Mouse (Mus musculus): ENCODE measurements around the gene Map3k12. TPM values are rescaled to one million over a fixed set of nuclear protein-coding genes. Genes with fewer than 3 reads are reported as not detected.

The Map3k12 gene
- polyA plus RNA-seq, 1 experiment from 2014 or later, result 3.1 TPM

GRCm38 (mm10) chr15:102532106-102532900, 15.4 kb upstream of the Map3k12 start:
- 94% methylated on average over 3 of the region's 3 CpGs for WGBS
- peaks cover 67% of the 10 kb centered on the region for H3K36me3 ChIP-seq (ENCODE audit: control insufficient read depth, insufficient read depth)
- no peak for TF ChIP-seq CTCF (IDR thresholded peaks at IDR 0.05; ENCODE audit: low read depth)
- H3K4me1 ChIP-seq (replicated peaks; ENCODE audit: control insufficient read depth, insufficient read depth, low read length), result no peaks in the 10 kb centered on the region
- H3K9ac ChIP-seq (ENCODE audit: low read depth, low read length), result no peak overlapping the region
- no peak overlapping the region for H3K27ac ChIP-seq (ENCODE audit: low read depth, low read length)
- H3K4me2 ChIP-seq (replicated peaks; ENCODE audit: low read depth), result no peak overlapping the region
- no peaks in the 10 kb centered on the region for H3K27me3 ChIP-seq (replicated peaks; ENCODE audit: control insufficient read depth, insufficient read depth, low read length)
- no peak for ATAC-seq
- no peak overlapping the region for H3K4me3 ChIP-seq (ENCODE audit: low read depth, low read length)
- H3K9me3 ChIP-seq (ENCODE audit: control insufficient read depth), result no peaks in the 10 kb centered on the region

DNA sequence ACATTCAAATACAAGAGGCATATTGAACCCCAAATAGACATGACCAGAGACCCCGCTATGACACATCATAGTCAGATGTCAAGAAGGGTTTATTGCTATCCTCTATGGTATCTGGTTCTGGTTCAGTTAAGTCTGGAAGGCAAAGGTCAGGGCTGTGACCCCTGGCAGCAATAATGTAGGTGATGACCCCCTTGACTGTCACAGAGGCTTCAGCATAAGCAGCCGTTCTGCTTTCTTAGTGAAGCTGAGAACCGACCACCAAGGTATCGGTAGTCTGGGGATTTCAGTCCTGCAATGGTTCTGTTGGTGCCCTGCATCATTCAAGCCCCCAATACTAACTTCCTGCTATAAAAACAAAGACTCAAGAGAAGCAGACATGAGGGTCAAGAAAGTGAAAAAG, 14.7 kb upstream of the Map3k12 start:
- no peak for TF ChIP-seq CTCF (IDR thresholded peaks at IDR 0.05; ENCODE audit: low read depth)
- Histone ChIP-seq H3K4me1 (replicated peaks; ENCODE audit: control insufficient read depth, insufficient read depth, low read length) (no peaks in the 10 kb centered on the region), H3K4me2 (replicated peaks; ENCODE audit: low read depth) (no peak overlapping the region), H3K36me3 (ENCODE audit: control insufficient read depth, insufficient read depth) (peaks cover 63% of the 10 kb centered on the region), H3K9ac (ENCODE audit: low read depth, low read length) (no peak overlapping the region), H3K9me3 (ENCODE audit: control insufficient read depth) (no peaks in the 10 kb centered on the region), H3K27me3 (replicated peaks; ENCODE audit: control insufficient read depth, insufficient read depth, low read length) (no peaks in the 10 kb centered on the region), H3K27ac (ENCODE audit: low read depth, low read length) (no peak overlapping the region), H3K4me3 (ENCODE audit: low read depth, low read length) (no peak overlapping the region)
- no peak for ATAC-seq
- WGBS, result 85% methylated on average over 4 of the region's 4 CpGs

DNA sequence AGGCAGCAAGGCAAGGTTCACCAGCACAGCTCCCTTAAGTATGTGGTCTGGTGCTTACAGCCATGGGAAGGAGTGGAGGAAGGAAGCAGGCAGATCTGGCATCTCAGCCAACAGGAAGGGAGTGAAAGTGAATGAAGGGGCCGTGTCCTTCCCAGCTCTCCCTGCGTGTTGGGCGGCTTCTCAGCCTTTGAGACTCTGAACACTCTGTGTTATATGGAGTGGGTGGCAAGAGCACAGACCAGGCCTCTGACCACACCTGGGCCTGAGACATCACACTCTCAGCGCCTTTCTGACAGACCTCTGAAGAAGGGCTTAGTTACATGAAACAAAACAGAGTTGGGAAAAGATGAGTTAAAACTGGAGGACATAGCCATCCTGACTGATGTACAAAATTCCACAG, 13.7 kb upstream of the Map3k12 start:
- no peak overlapping the region for H3K27ac ChIP-seq (ENCODE audit: low read depth, low read length)
- H3K4me3 ChIP-seq (ENCODE audit: low read depth, low read length), result no peak overlapping the region
- no peaks in the 10 kb centered on the region for H3K4me1 ChIP-seq (replicated peaks; ENCODE audit: control insufficient read depth, insufficient read depth, low read length)
- no peaks in the 10 kb centered on the region for H3K9me3 ChIP-seq (ENCODE audit: control insufficient read depth)
- H3K27me3 ChIP-seq (replicated peaks; ENCODE audit: control insufficient read depth, insufficient read depth, low read length), result no peaks in the 10 kb centered on the region
- TF ChIP-seq CTCF (IDR thresholded peaks at IDR 0.05; ENCODE audit: low read depth), result no peak
- no peak for ATAC-seq
- H3K9ac ChIP-seq (ENCODE audit: low read depth, low read length), result no peak overlapping the region
- WGBS, result 66% methylated on average over 4 of the region's 4 CpGs
- H3K4me2 ChIP-seq (replicated peaks; ENCODE audit: low read depth), result no peak overlapping the region
- peaks cover 59% of the 10 kb centered on the region for H3K36me3 ChIP-seq (ENCODE audit: control insufficient read depth, insufficient read depth)

DNA sequence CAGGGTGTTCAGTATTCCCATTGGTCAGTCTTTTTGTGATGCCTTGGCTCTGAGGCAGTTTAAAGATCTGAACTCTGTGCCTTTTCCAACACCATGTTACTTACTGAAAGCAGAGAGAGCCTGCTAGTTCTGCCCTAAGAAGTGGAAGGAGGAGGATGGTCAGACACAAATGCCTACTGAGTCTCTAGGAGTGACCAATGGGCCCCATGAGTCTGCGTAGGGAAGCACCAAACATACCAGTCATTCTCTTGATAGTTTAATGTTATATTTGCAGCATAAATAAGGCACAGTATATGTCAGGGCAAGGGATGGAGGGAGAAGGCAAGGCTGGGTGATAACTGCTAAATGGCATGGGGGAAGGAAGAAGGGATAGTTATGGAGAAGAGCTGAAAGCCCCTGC, 11.5 kb upstream of the Map3k12 start:
- TF ChIP-seq CTCF (IDR thresholded peaks at IDR 0.05; ENCODE audit: low read depth), result no peak
- no peaks in the 10 kb centered on the region for H3K9me3 ChIP-seq (ENCODE audit: control insufficient read depth)
- no peak overlapping the region for H3K27ac ChIP-seq (ENCODE audit: low read depth, low read length)
- no peak overlapping the region for H3K4me2 ChIP-seq (replicated peaks; ENCODE audit: low read depth)
- H3K27me3 ChIP-seq (replicated peaks; ENCODE audit: control insufficient read depth, insufficient read depth, low read length), result no peaks in the 10 kb centered on the region
- no peak for ATAC-seq
- 100% methylated on average over 1 of the region's 1 CpGs for WGBS
- no peaks in the 10 kb centered on the region for H3K4me1 ChIP-seq (replicated peaks; ENCODE audit: control insufficient read depth, insufficient read depth, low read length)
- no peak overlapping the region for H3K9ac ChIP-seq (ENCODE audit: low read depth, low read length)
- peaks cover 62% of the 10 kb centered on the region for H3K36me3 ChIP-seq (ENCODE audit: control insufficient read depth, insufficient read depth)
- no peak overlapping the region for H3K4me3 ChIP-seq (ENCODE audit: low read depth, low read length)

DNA sequence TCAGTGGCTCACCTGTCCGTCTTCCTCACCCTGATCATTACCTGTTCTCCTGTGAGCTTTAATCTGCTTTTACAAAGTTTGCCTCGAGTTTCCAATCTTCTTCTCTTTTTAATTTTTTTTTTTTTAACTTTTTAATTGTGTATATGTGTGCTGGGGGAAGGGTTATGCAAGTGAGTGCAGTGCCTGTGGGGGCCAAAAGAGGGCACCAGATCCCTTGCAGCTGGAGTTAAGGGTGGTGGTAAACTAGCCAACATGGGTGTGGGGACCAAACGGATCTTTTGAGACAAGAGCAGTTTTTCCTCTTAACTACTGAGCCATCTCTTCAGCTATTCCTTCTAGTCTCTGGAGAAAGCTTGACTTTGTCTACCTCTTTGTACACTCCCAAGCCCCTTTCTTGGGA, 11.1 kb upstream of the Map3k12 start:
- H3K36me3 ChIP-seq (ENCODE audit: control insufficient read depth, insufficient read depth), result peaks cover 58% of the 10 kb centered on the region
- no peak overlapping the region for H3K9ac ChIP-seq (ENCODE audit: low read depth, low read length)

DNA sequence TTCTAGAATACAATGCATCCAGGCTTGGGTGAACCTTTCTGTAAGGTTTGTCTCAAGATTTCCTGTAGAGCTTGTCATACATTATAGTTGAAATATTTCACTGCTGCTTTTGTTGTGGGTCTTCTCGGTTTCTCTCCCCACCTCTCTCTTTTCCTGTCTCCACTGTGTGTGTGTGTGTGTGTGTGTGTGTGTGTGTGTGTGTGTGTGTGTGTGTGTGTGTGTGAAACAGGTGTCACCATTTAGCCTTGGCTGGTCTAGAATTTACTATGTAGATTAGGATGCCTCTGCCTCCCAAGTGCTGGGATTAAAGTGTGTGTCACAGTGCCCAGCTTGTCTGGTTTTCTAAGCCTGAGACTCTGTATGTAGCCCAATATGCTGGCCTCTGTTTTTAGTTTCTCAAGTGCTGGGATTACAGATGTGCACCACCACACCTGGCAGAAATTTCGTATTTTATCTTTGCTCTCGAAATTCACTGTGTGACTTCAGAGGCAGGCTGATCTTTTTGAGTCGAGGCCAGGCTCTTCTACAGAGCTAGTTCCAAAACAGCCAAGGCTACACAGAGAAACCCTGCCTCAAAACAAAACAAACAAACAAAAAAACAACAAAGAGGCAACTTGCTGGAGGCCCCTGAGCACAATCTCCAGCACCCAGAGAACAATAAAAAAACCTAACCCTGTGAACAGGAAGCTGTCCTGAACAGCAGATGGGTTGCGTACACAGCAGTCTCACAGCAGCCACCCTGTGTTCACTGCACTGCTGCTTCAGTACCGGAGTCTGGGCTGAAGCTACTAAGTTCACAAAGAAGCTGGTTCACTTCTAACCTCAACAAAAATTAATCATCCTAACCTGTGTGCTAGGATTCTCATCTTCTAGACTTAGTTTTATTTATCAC, 9.5 kb upstream of the Map3k12 start:
- WGBS, result 78% methylated on average over 6 of the region's 6 CpGs
- no peak overlapping the region for H3K4me2 ChIP-seq (replicated peaks; ENCODE audit: low read depth)
- H3K27ac ChIP-seq (ENCODE audit: low read depth, low read length), result no peak overlapping the region
- H3K27me3 ChIP-seq (replicated peaks; ENCODE audit: control insufficient read depth, insufficient read depth, low read length), result no peaks in the 10 kb centered on the region
- H3K36me3 ChIP-seq (ENCODE audit: control insufficient read depth, insufficient read depth), result peaks cover 61% of the 10 kb centered on the region
- ATAC-seq, result no peak
- no peaks in the 10 kb centered on the region for H3K9me3 ChIP-seq (ENCODE audit: control insufficient read depth)
- H3K4me1 ChIP-seq (replicated peaks; ENCODE audit: control insufficient read depth, insufficient read depth, low read length), result no peaks in the 10 kb centered on the region
- TF ChIP-seq CTCF (IDR thresholded peaks at IDR 0.05; ENCODE audit: low read depth), result no peak
- no peak overlapping the region for H3K4me3 ChIP-seq (ENCODE audit: low read depth, low read length)
- no peak overlapping the region for H3K9ac ChIP-seq (ENCODE audit: low read depth, low read length)

More for the DNA sequence above, 11.1 kb upstream of the Map3k12 start:
- Histone ChIP-seq H3K4me1 (replicated peaks; ENCODE audit: control insufficient read depth, insufficient read depth, low read length) (no peaks in the 10 kb centered on the region), H3K4me2 (replicated peaks; ENCODE audit: low read depth) (no peak overlapping the region), H3K9me3 (ENCODE audit: control insufficient read depth) (no peaks in the 10 kb centered on the region), H3K27ac (ENCODE audit: low read depth, low read length) (no peak overlapping the region), H3K4me3 (ENCODE audit: low read depth, low read length) (no peak overlapping the region), H3K27me3 (replicated peaks; ENCODE audit: control insufficient read depth, insufficient read depth, low read length) (no peaks in the 10 kb centered on the region)
- no peak for ATAC-seq
- WGBS, result 80% methylated on average over 3 of the region's 3 CpGs
- peak; percentile 58 for TF ChIP-seq CTCF (IDR thresholded peaks at IDR 0.05; ENCODE audit: low read depth)

All from intestine, postnatal 0 days (tissue).